Mouse (Mus musculus) liver, adult (tissue): ENCODE results near the gene Gm17571.

Source experiments
- GATA4 ChIP-seq: IDR thresholded peaks from 2 replicates; pipeline ENCODE4 v1.6.1; 2014; ENCODE audit warnings: mild to moderate bottlenecking, low read length; ENCODE audit not compliant: insufficient replicate concordance

The Gm17571 gene

GRCm38 (mm10) chr9:13466351-13466750 is 19.8 kb upstream of the Gm17571 start:
- peak; percentile 83; the same call in 1 of the 2 replicates for TF ChIP-seq GATA4

DNA sequence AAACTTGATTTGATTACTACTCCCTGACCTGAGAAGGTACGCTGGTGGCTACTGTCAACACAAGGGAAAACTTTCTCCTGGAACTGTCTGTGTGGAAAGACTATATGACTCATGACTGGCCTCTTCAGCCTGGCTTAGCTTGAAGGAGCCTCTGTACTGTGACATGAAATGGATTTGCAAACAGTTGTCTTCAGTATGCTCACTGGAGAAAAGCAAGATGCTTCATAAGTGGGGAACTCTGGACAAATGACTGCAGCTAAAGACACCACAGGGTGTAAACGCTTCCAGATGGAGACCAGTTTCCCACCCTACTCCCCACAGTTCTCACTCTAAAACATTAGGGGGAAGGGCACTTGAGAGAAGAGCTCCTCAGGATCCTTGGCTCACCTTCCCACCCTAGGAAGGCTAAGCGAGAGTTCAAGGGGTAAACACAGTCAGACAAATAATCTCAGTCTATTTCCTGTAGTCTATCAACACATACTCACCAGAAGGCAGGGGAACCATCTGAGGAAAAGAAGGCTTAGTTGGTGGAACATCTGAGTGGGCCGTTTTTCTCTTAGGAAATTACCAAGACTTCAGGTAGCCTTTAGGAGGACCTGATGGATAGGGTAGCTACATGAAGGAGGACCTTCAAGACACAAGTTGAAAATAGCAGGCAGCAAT is 18.9 kb upstream of the Gm17571 start:
- TF ChIP-seq GATA4: peak; percentile 30; the same call in 1 of the 2 replicates

DNA sequence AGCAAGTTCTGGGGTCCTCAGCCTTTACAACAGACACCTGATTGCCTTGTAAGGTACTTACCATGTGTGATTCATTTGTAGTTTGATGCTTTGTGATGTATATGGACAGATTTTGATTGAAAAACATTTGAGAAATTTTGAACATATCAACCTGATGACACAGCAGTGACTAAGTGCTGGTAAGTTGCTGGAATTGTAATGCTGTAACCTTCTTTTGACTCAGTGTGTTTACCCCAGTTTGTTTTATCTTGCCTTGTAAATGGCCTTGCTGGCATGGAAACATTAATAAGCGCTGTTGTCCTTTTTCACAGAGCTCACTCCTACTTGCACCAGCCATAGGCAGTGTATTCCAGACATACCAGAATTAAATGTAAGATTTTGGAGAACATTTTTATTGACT is 14.4 kb upstream of the Gm17571 start:
- no peak for TF ChIP-seq GATA4

DNA sequence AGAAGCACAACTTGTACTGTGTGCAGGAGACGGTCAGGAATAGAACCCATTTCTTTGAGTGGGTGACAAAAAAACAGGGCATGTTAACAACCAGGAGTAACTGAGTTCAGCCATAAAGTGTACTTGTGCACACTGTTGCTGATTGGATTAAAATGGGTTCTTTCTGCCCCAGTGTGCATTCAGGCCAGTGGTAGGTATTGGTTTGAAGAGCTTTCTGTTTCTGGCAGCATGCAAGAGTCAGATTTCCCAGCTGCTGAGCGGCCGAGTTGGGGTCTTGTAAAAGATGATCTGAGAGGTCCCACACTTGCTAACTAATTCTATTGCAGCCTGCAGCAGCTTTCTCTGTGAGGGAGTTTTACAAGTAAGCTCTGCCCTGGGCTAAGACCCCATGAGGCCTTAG is 13.5 kb upstream of the Gm17571 start:
- TF ChIP-seq GATA4: no peak

DNA sequence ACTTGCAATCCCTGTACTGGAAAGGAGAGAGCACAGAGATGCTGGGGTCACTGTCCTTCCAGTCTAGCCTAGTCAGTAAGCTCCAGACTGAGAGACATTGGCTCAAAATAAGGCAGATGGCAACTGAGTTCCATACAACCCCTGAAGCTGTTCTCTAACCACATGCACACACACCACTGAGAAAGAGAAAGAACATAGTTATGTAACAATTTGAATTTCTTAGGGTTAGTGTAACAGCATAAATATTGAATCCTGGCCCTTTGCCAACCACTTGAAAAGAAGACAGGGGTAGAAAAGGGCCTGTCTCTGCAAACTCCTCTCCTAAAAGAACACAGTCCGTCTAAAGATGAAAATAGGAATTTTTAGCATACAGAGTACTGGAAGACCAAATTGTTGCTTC is 12.8 kb upstream of the Gm17571 start:
- no peak for TF ChIP-seq GATA4

GRCm38 (mm10) chr9:13457774-13458173 is 11.2 kb upstream of the Gm17571 start:
- TF ChIP-seq GATA4: no peak

DNA sequence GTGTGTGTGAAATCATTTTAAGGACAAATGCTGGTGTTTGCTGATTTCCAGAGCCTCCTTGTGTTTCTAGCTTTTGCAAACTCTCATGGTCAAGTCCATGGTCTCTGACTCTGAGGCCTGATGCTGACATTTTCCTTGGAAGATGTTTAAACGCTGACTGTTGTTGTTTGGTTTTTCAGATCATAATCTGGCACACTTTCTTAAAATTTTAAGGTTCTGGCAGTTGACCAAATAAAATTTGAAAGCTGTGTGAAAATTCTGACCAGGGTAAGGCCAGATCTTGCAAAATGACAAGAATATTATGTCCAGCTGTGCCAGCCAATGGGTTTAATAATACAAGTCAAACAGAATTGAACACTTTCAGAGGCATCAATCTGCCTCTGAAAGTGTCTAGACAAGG is 8.7 kb upstream of the Gm17571 start:
- TF ChIP-seq GATA4: no peak

DNA sequence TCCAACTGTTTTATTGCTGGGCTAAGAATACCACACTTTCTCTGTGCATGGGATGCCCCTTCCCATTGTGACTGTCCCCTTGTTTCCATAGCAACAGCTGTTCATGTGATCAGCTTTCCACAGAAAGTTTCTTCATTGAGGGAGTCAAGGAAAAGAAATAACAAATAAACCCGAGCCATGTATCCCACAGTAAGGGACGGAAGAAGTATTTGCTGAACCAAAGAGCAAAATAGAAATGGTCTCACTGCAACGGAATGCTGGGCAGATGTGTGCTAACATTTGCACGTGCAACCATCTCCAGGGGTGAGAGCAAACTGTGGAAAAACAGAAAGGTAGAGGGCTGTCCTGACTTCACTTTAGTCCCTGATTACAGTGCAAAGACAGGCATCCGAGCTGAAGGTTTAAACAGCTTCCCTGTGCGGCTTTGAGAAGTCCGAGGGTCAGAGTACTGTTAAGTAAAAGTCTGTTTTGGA is 8.1 kb upstream of the Gm17571 start:
- TF ChIP-seq GATA4: no peak

DNA sequence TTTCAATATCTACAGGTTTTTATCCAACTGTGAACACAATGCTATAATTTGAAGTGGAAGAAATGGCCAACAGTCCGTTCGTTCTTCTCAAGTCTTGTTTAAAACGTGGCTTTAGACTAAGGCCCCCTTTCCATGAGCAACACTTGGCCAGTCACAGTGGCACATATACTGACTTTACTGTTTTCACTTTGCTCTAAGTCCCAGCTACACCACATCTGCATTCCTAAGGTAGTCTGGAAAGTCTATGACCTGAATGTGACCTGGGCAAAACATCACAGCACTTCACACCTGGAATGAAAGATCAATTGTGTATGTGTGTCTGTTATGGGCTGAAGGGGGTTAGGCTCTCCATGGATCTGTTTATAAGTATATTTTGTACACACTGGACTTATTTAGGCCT is 2.2 kb upstream of the Gm17571 start:
- TF ChIP-seq GATA4: no peak

DNA sequence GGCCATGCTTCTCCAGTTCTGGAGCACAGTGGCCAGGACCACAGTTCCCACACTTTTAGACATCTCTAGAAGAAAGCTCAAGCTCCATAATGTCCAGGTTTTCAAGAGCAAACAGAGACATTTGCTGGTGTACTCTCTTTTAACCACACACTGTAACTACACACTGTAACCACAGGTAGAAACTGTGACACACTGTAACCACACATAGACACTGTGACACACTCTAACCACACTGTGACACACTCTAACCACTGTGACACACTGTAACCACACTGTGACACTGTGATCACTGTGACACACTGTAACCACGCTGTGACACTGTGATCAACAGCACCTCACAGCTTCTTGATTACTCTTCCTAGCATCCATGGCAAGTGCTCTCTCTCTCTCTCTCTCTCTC is 317 bp downstream of the Gm17571 start:
- no peak for TF ChIP-seq GATA4

DNA sequence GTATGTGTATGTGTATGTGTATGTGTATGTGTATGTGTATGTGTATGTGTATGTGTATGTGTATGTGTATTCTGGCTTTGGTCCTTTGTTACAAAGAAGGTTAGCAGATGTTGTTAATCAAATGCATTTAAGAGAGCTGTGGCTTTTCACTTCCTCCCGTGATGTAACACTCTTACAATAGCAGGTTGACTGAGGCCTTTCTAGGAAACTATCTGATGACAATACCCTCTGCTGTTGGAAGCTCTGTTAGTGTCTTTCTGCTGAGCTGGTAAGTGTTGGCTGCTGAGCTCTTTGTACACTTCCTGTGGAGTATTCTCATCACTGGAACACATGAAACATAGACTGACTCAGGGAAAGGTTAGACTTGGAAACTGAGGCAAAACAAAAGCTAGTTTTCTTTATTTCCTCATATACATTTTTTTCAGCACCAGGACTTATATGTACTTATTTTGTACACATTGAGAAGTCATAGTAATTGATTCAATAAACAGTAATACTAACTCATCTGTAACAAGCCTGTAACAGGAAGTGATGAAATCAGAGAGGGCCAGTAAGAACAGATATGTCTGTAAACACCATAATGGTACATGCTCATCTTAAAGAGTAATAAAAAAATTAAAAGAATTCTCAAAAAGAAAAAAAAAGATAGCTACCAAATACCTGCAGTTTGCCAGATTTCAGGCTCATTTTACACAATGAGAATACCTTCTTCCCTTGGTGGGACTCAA is 2.9 kb downstream of the Gm17571 start:
- TF ChIP-seq GATA4: no peak

DNA sequence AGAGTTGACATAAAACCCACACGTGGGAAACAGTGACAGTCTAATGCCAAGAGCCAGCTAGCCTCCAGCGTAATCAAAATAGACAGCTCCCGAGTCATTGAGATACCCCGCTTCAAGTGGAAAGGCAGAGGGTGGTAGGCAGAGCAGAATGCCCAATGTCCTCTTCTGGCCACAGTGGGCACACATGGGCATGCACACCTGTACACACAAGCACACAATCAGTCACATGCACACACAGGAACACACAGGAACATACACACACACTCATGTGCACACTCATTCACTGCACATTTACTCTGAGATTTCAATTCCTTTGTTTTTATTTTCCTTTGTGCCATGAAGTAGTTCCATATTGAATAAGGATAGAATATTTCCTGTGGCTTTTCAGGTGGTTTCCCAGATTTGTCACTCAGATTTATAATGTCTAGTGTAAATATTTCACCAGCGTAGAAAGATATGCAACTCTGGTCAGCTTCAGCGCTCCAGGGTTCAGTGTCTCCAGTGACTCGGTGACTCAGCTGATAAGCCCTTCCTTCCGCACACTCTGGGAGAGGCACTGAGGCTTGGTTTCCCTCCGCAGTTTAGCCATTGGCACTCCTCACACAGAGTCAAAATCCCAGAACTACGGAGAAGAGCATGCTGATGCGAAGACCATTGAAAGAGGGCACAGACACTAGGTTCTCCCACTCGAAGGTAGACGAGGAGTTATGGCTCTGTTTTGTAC is 4.4 kb downstream of the Gm17571 start:
- TF ChIP-seq GATA4: peak; percentile 87; the same call in 1 of the 2 replicates

GRCm38 (mm10) chr9:13440911-13441310 is 5.6 kb downstream of the Gm17571 start:
- no peak for TF ChIP-seq GATA4

- no peak for TF ChIP-seq GATA4
Measured at GRCm38 (mm10) chr9:13433501-13434090, 13.0 kb downstream of the Gm17571 start.

- TF ChIP-seq GATA4: no peak
Measured at GRCm38 (mm10) chr9:13431646-13432045, 14.9 kb downstream of the Gm17571 start.
